Mouse (Mus musculus) CH12.LX (cell line): ENCODE data around the gene Dock10. TPM values are rescaled to one million over a fixed set of nuclear protein-coding genes. Genes with fewer than 3 reads are reported as not detected.
A peak's percentile ranks its signal among the peaks of the same experiment; 100 is the strongest.

ENCODE experiments used
- DNase-seq: peaks from one replicate; pipeline ENCODE4 v3.0.0-alpha.2; 2013; ENCODE audit errors: extremely low read depth
- H3K27ac ChIP-seq: 2 replicates; pipeline ENCODE4 v1.5.1; 2012; ENCODE audit warnings: low read depth, mild to moderate bottlenecking, control low read depth, moderate library complexity; ENCODE audit not compliant: insufficient read depth
- H3K27me3 ChIP-seq: replicated peaks from 2 replicates; pipeline ENCODE3; 2012; ENCODE audit warnings: inconsistent platforms
- H3K36me3 ChIP-seq, 2 experiments: replicated peaks in 1 of 2; 2 replicates each; pipeline versions ENCODE3 to v1.6.1; 2012; ENCODE audit warnings: inconsistent platforms in 1 of 2, low read length in 1 of 2, mild to moderate bottlenecking in 1 of 2, mixed read lengths in 1 of 2, moderate library complexity in 1 of 2; ENCODE audit not compliant: control insufficient read depth in 1 of 2, insufficient read depth in 1 of 2
- H3K4me1 ChIP-seq, 2 experiments: 2 replicates each; pipeline ENCODE4 v1.6.1; 2012; ENCODE audit warnings: inconsistent platforms in 1 of 2, moderate library complexity in 1 of 2; ENCODE audit not compliant: insufficient read depth in 2 of 2, control insufficient read depth in 1 of 2
- H3K4me2 ChIP-seq: 2 replicates; pipeline ENCODE4 v1.6.1; 2012; ENCODE audit warnings: low read depth, mild to moderate bottlenecking, control low read depth; ENCODE audit not compliant: poor library complexity, insufficient read depth, severe bottlenecking
- H3K4me3 ChIP-seq, 3 experiments: fragments of 150-350 bp in 1 of 3; sonication (generic) in 1 of 3; replicated peaks in 1 of 3; 2 replicates each; pipeline versions ENCODE3 to v1.5.1; 2011 to 2012; ENCODE audit warnings: low read depth in 2 of 3, low read length in 2 of 3, mild to moderate bottlenecking in 2 of 3, moderate library complexity in 2 of 3, control low read depth in 1 of 3, improper control_type of control experiment in 1 of 3, inconsistent platforms in 1 of 3, mixed read lengths in 1 of 3; ENCODE audit not compliant: poor library complexity in 1 of 3
- H3K79me2 ChIP-seq: replicated peaks from 2 replicates; pipeline ENCODE4 v1.6.1; 2012; ENCODE audit warnings: mild to moderate bottlenecking, moderate library complexity; ENCODE audit not compliant: control insufficient read depth, poor library complexity, insufficient read depth, severe bottlenecking; ENCODE audit errors: extremely low read depth
- H3K9ac ChIP-seq: 2 replicates; pipeline ENCODE4 v1.6.1; 2012; ENCODE audit warnings: low read depth, mild to moderate bottlenecking, control low read depth, moderate library complexity; ENCODE audit not compliant: insufficient read depth
- H3K9me3 ChIP-seq: replicated peaks from 2 replicates; pipeline ENCODE3; 2012; ENCODE audit warnings: low read length, inconsistent platforms, mixed read lengths
- CHD2 ChIP-seq: IDR thresholded peaks from 2 replicates; pipeline ENCODE4 v1.6.1; 2011; ENCODE audit warnings: low read length, improper control_type of control experiment
- ELF1 ChIP-seq: IDR thresholded peaks from 2 replicates; pipeline ENCODE4 v1.6.1; 2014; ENCODE audit warnings: low read depth, mild to moderate bottlenecking, inconsistent platforms, low read length, improper control_type of control experiment
- HCFC1 ChIP-seq: IDR thresholded peaks from 2 replicates; pipeline ENCODE4 v1.6.1; 2012; ENCODE audit warnings: low read depth, mild to moderate bottlenecking, inconsistent platforms, low read length, improper control_type of control experiment
- MAFK ChIP-seq: IDR thresholded peaks from 2 replicates; pipeline ENCODE4 v1.6.1; 2011; ENCODE audit warnings: low read length, improper control_type of control experiment; ENCODE audit not compliant: insufficient replicate concordance
- MAX ChIP-seq: IDR thresholded peaks from 2 replicates; pipeline ENCODE4 v1.6.1; 2011; ENCODE audit warnings: low read length, improper control_type of control experiment
- MAZ ChIP-seq: IDR thresholded peaks from 2 replicates; pipeline ENCODE4 v1.6.1; 2012; ENCODE audit warnings: low read depth, mild to moderate bottlenecking, inconsistent platforms, low read length, improper control_type of control experiment, moderate library complexity
- MXI1 ChIP-seq: IDR thresholded peaks from 2 replicates; pipeline ENCODE4 v1.6.1; 2011; ENCODE audit warnings: mild to moderate bottlenecking, low read depth, low read length, improper control_type of control experiment
- MYC ChIP-seq: IDR thresholded peaks from 2 replicates; pipeline ENCODE4 v1.6.1; 2011; ENCODE audit warnings: low read depth, mild to moderate bottlenecking, improper control_type of control experiment, low read length
- POLR2A ChIP-seq: IDR thresholded peaks from 2 replicates; pipeline ENCODE4 v1.6.1; 2011; ENCODE audit warnings: low read depth, mild to moderate bottlenecking, improper control_type of control experiment, low read length
- POLR2AphosphoS2 ChIP-seq: IDR thresholded peaks from 2 replicates; pipeline ENCODE4 v1.6.1; 2011; ENCODE audit warnings: low read depth, low read length, improper control_type of control experiment
- RAD21 ChIP-seq: IDR thresholded peaks from 2 replicates; pipeline ENCODE4 v1.6.1; 2011; ENCODE audit warnings: low read depth, mild to moderate bottlenecking, low read length, improper control_type of control experiment, moderate library complexity
- SIN3A ChIP-seq: IDR thresholded peaks from 2 replicates; pipeline ENCODE4 v1.6.1; 2012; ENCODE audit warnings: low read length, improper control_type of control experiment, inconsistent platforms
- SMC3 ChIP-seq: IDR thresholded peaks from 2 replicates; pipeline ENCODE4 v1.6.1; 2011; ENCODE audit warnings: low read depth, low read length, improper control_type of control experiment
- TCF12 ChIP-seq: IDR thresholded peaks from 2 replicates; pipeline ENCODE4 v1.6.1; 2014; ENCODE audit warnings: low read depth, mild to moderate bottlenecking, inconsistent platforms, low read length, improper control_type of control experiment
- USF1 ChIP-seq: IDR thresholded peaks from 2 replicates; pipeline ENCODE4 v1.6.1; 2014; ENCODE audit warnings: low read depth, mild to moderate bottlenecking, inconsistent platforms, low read length, improper control_type of control experiment
- ZKSCAN1 ChIP-seq: IDR thresholded peaks from 2 replicates; pipeline ENCODE4 v1.6.1; 2012; ENCODE audit warnings: low read depth, inconsistent platforms, low read length, improper control_type of control experiment, borderline replicate concordance
- ZNF384 ChIP-seq: IDR thresholded peaks from 2 replicates; pipeline ENCODE4 v1.6.1; 2012; ENCODE audit warnings: low read depth, low read length, improper control_type of control experiment, inconsistent platforms
- dilution Hi-C: fragments of 300-500 bp; cut with MboI; formaldehyde crosslinking; loops from 2 replicates; pipeline ENCODE4 v1.14.3; 2020; ENCODE audit warnings: low sequenced_read_pairs; ENCODE audit not compliant: extremely low pct_unique_long_range_greater_than_20kb, extremely low pct_ligation_motif_present
- in situ Hi-C: fragments of 300-500 bp; cut with MboI; formaldehyde crosslinking; loops from 3 replicates; pipeline ENCODE4 v1.14.3; 2019; ENCODE audit warnings: low sequenced_read_pairs, low pct_ligation_motif_present, low pct_unique_long_range_greater_than_20kb, mixed read lengths
- polyA plus RNA-seq: library from polyadenylated mRNA; unstranded; fragments of >175 nt; gene quantifications from 2 replicates; pipeline ENCODE4 v1.2.1, GENCODE M21; 2012; ENCODE audit warnings: low read depth; ENCODE audit not compliant: insufficient read length
- total RNA-seq, 2 experiments: library from RNA; depleted of rRNA; stranded (reverse); fragments of 300-350 nt in 1 of 2; fragments of >200 nt in 1 of 2; gene quantifications; 2 replicates each; pipeline ENCODE4 v1.2.3; 2012 to 2014

Gene Dock10
- total and polyA plus RNA-seq, 3 experiments = 44.7 to 77.2 (median 62.2) TPM

- TF ChIP-seq MYC (no peak), TCF12 (peak; percentile 52; the same call in 1 of the 2 replicates), SMC3 (peak; percentile 33), USF1 (no peak), MAZ (no peak), HCFC1 (no peak), POLR2AphosphoS2 (no peak), CHD2 (peak; percentile 55; the same call in 1 of the 2 replicates), MAX (no peak), RAD21 (peak; percentile 48)
Measured at GRCm38 (mm10) chr1:80756824-80757649, 1.3 kb downstream of the Dock10 start (continued).

DNA sequence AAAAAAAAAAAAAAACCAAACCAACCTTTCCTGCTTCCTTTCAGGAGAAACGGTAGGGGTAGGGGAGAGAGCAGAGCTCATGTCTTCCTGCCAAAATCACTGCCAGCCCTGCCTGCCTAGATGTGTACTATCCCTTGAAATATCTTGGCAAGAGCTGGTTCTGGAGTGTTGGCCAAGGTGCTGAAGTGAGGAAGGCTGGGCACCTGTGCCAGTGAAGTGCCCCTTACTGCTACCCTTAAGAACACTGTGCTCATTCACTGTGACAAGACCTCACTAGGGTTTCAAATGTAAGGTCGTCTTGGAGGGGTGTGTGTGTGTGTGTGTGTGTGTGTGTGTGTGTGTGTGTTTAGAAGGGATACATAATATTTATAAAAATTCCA is 2.3 kb downstream of the Dock10 start:
- H3K36me3 ChIP-seq = peaks cover 4 to 33% of the 10 kb centered on the region in 2 experiments
- no peak for DNase-seq
- peak overlapping the region in 1 of 3 experiments; percentile 14 for H3K4me3 ChIP-seq
- dilution Hi-C loops = no loop called here
- H3K4me2 ChIP-seq = peak overlapping the region; percentile 99
- peaks cover 54% of the 10 kb centered on the region for H3K79me2 ChIP-seq
- no peaks in the 10 kb centered on the region for H3K27me3 ChIP-seq
- in situ Hi-C loops = no loop called here
- peaks cover 12% of the 10 kb centered on the region for H3K9me3 ChIP-seq
- peak overlapping the region; percentile 13; the same call in 1 of the 2 replicates for H3K9ac ChIP-seq
- peak; percentile 54; the same call in 1 of the 2 replicates for TF ChIP-seq SIN3A
- TF ChIP-seq POLR2A = no peak
- TF ChIP-seq ZKSCAN1 = no peak
- peak; percentile 81; the same call in 1 of the 2 replicates for TF ChIP-seq ZNF384
- no peak for TF ChIP-seq ELF1
- peak; percentile 58 for TF ChIP-seq MXI1
- TF ChIP-seq MAFK = no peak
- peaks cover 9 to 46% of the 10 kb centered on the region in 2 experiments for H3K4me1 ChIP-seq
- no peak overlapping the region for H3K27ac ChIP-seq
